Mouse (Mus musculus) cerebral cortex, adult 2 months (tissue): ENCODE measurements around the gene Fam169b.

ENCODE experiments used
- WGBS: fragments of 180-500 bp; shearing (Covaris S2); methylation state at CpG from one replicate; pipeline ENCODE4 v1.1.7; 2018; 5-methylcytosine and 5-hydroxymethylcytosine counted together

Fam169b gene

GRCm38 (mm10) chr7:68273515-68273914 is at the start of gene Fam169b:
TSS of gene Fam169b (plus strand) at chr7:68273839.

GRCm38 (mm10) chr7:68224006-68224405 is 49.6 kb upstream of the Fam169b start:
- WGBS = 93% methylated on average over 5 of the region's 5 CpGs

- WGBS = 65% methylated on average over 9 of the region's 9 CpGs
Measured at GRCm38 (mm10) chr7:68225427-68226054, 48.1 kb upstream of the Fam169b start.

GRCm38 (mm10) chr7:68227021-68227420 is 46.6 kb upstream of the Fam169b start:
- WGBS = 90% methylated on average over 11 of the region's 11 CpGs

GRCm38 (mm10) chr7:68227621-68228020 is 46.0 kb upstream of the Fam169b start:
- WGBS = 82% methylated on average over 4 of the region's 4 CpGs

- WGBS = 65% methylated on average over 6 of the region's 6 CpGs
Measured at GRCm38 (mm10) chr7:68228491-68228890, 45.1 kb upstream of the Fam169b start.

- WGBS = 66% methylated on average over 9 of the region's 9 CpGs
Measured at GRCm38 (mm10) chr7:68230831-68231230, 42.8 kb upstream of the Fam169b start.

GRCm38 (mm10) chr7:68232521-68232920 is 41.1 kb upstream of the Fam169b start:
- WGBS = 90% methylated on average over 5 of the region's 5 CpGs

GRCm38 (mm10) chr7:68233619-68234223 is 39.9 kb upstream of the Fam169b start:
- 41% methylated on average over 13 of the region's 13 CpGs for WGBS

GRCm38 (mm10) chr7:68236817-68237216 is 36.8 kb upstream of the Fam169b start:
- 60% methylated on average over 8 of the region's 8 CpGs for WGBS

- WGBS = 82% methylated on average over 11 of the region's 11 CpGs
Measured at GRCm38 (mm10) chr7:68239220-68239827, 34.3 kb upstream of the Fam169b start.

- WGBS = 87% methylated on average over 9 of the region's 9 CpGs
Measured at GRCm38 (mm10) chr7:68241205-68241604, 32.4 kb upstream of the Fam169b start.

- WGBS = 71% methylated on average over 4 of the region's 4 CpGs
Measured at GRCm38 (mm10) chr7:68245681-68246080, 28.0 kb upstream of the Fam169b start.

GRCm38 (mm10) chr7:68246249-68246648 is 27.4 kb upstream of the Fam169b start:
- WGBS = 87% methylated on average over 8 of the region's 8 CpGs

- 50% methylated on average over 1 of the region's 1 CpGs for WGBS
Measured at GRCm38 (mm10) chr7:68250411-68250810, 23.2 kb upstream of the Fam169b start.

GRCm38 (mm10) chr7:68250902-68251301 is 22.7 kb upstream of the Fam169b start:
- 93% methylated on average over 3 of the region's 3 CpGs for WGBS

- WGBS = 67% methylated on average over 2 of the region's 2 CpGs
Measured at GRCm38 (mm10) chr7:68257767-68258166, 15.9 kb upstream of the Fam169b start.

GRCm38 (mm10) chr7:68258326-68259150 is 15.1 kb upstream of the Fam169b start:
- WGBS = 82% methylated on average over 17 of the region's 17 CpGs

GRCm38 (mm10) chr7:68259523-68260081 is 14.0 kb upstream of the Fam169b start:
- 86% methylated on average over 6 of the region's 6 CpGs for WGBS

GRCm38 (mm10) chr7:68262612-68263200 is 10.9 kb upstream of the Fam169b start:
- WGBS = 63% methylated on average over 8 of the region's 8 CpGs

- WGBS = 59% methylated on average over 8 of the region's 8 CpGs
Measured at GRCm38 (mm10) chr7:68263346-68264027, 10.2 kb upstream of the Fam169b start.
